Mouse (Mus musculus): ENCODE data around the gene Dnmt3a. TPM values are rescaled to one million over a fixed set of nuclear protein-coding genes. Genes with fewer than 3 reads are reported as not detected.

Gene Dnmt3a
- polyA plus RNA-seq, 1 experiment from 2014 or later, result 69.5 TPM

- Histone ChIP-seq H3K36me3 (replicated peaks; ENCODE audit: control insufficient read depth, insufficient read depth, low read depth, low read length) (peaks cover 3% of the 10 kb centered on the region; the same call in 1 of the 2 replicates), H3K27me3 (ENCODE audit: control insufficient read depth, insufficient read depth, low read length) (no peaks in the 10 kb centered on the region)
- 79% methylated on average over 4 of the region's 4 CpGs for WGBS
These were observed 71.6 kb downstream of the Dnmt3a start for GRCm38 (mm10) chr12:3877376-3877775.

GRCm38 (mm10) chr12:3881474-3881873 lies 75.7 kb downstream of the Dnmt3a start:
- Histone ChIP-seq H3K4me3 (ENCODE audit: low read depth, low read length) (no peak overlapping the region), H3K27ac (replicated peaks; ENCODE audit: low read depth, low read length) (no peak overlapping the region), H3K4me2 (ENCODE audit: low read depth, low read length) (no peak overlapping the region), H3K4me1 (ENCODE audit: control insufficient read depth, insufficient read depth, low read length) (peaks cover 17% of the 10 kb centered on the region), H3K27me3 (ENCODE audit: control insufficient read depth, insufficient read depth, low read length) (no peaks in the 10 kb centered on the region), H3K36me3 (replicated peaks; ENCODE audit: control insufficient read depth, insufficient read depth, low read depth, low read length) (no peaks in the 10 kb centered on the region; the same call in 1 of the 2 replicates), H3K9ac (replicated peaks; ENCODE audit: low read length) (no peak overlapping the region), H3K9me3 (replicated peaks; ENCODE audit: control insufficient read depth, low read length) (no peaks in the 10 kb centered on the region)
- WGBS, result 82% methylated on average over 3 of the region's 3 CpGs
- no peak for DNase-seq (ENCODE audit: low spot score)
- ATAC-seq (replicated peaks; ENCODE audit: insufficient number of reproducible peaks, low FRiP score, low TSS enrichment, low read depth), result no peak

More at GRCm38 (mm10) chr12:3877376-3877775, 71.6 kb downstream of the Dnmt3a start:
- H3K27ac ChIP-seq (replicated peaks; ENCODE audit: low read depth, low read length), result no peak overlapping the region
- DNase-seq (ENCODE audit: low spot score) (no peak), ATAC-seq (replicated peaks; ENCODE audit: insufficient number of reproducible peaks, low FRiP score, low TSS enrichment, low read depth) (no peak)
- no peaks in the 10 kb centered on the region for H3K4me1 ChIP-seq (ENCODE audit: control insufficient read depth, insufficient read depth, low read length)
- no peak overlapping the region for H3K4me3 ChIP-seq (ENCODE audit: low read depth, low read length)
- H3K9me3 ChIP-seq (replicated peaks; ENCODE audit: control insufficient read depth, low read length), result no peaks in the 10 kb centered on the region
- H3K9ac ChIP-seq (replicated peaks; ENCODE audit: low read length), result no peak overlapping the region
- no peak overlapping the region for H3K4me2 ChIP-seq (ENCODE audit: low read depth, low read length)

GRCm38 (mm10) chr12:3884892-3885493 lies 79.2 kb downstream of the Dnmt3a start:
- WGBS, result 6% methylated on average over 9 of the region's 9 CpGs
- DNase-seq (ENCODE audit: low spot score), result peak; percentile 56
- Histone ChIP-seq H3K4me2 (ENCODE audit: low read depth, low read length) (no peak overlapping the region), H3K27me3 (ENCODE audit: control insufficient read depth, insufficient read depth, low read length) (no peaks in the 10 kb centered on the region), H3K9me3 (replicated peaks; ENCODE audit: control insufficient read depth, low read length) (no peaks in the 10 kb centered on the region), H3K27ac (replicated peaks; ENCODE audit: low read depth, low read length) (peak overlapping the region; percentile 35; the same call in 1 of the 2 replicates), H3K4me3 (ENCODE audit: low read depth, low read length) (no peak overlapping the region), H3K4me1 (ENCODE audit: control insufficient read depth, insufficient read depth, low read length) (peaks cover 24% of the 10 kb centered on the region), H3K9ac (replicated peaks; ENCODE audit: low read length) (peak overlapping the region; percentile 22; the same call in 1 of the 2 replicates), H3K36me3 (replicated peaks; ENCODE audit: control insufficient read depth, insufficient read depth, low read depth, low read length) (no peaks in the 10 kb centered on the region; the same call in 1 of the 2 replicates)
- ATAC-seq (replicated peaks; ENCODE audit: insufficient number of reproducible peaks, low FRiP score, low TSS enrichment, low read depth), result no peak

DNA sequence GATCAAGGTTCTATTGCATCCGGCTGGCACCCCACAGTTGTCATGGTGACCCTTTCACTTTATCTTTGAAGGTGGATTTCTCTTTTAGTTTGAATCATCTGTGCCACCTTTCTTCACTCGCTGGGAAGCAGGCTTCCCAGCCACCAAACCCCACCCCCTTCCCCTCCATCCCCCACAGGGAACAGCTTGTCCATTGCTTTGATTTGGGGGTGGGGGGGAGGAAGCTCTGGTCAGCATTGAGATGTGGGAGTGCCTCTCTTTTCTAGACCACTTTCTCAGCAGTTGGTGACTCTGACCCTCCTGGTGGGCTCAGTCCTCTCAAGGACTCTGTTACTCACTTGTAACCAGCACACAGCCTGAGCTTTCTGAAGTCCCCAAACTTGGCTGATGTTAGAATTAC lies 80.8 kb downstream of the Dnmt3a start:
- H3K27me3 ChIP-seq (ENCODE audit: control insufficient read depth, insufficient read depth, low read length), result no peaks in the 10 kb centered on the region
- DNase-seq (ENCODE audit: low spot score) (no peak), ATAC-seq (replicated peaks; ENCODE audit: insufficient number of reproducible peaks, low FRiP score, low TSS enrichment, low read depth) (no peak)
- no peak overlapping the region for H3K9ac ChIP-seq (replicated peaks; ENCODE audit: low read length)
- H3K36me3 ChIP-seq (replicated peaks; ENCODE audit: control insufficient read depth, insufficient read depth, low read depth, low read length), result no peaks in the 10 kb centered on the region; the same call in 1 of the 2 replicates
- H3K27ac ChIP-seq (replicated peaks; ENCODE audit: low read depth, low read length), result no peak overlapping the region
- 31% methylated on average over 2 of the region's 2 CpGs for WGBS
- H3K4me3 ChIP-seq (ENCODE audit: low read depth, low read length), result no peak overlapping the region
- H3K9me3 ChIP-seq (replicated peaks; ENCODE audit: control insufficient read depth, low read length), result no peaks in the 10 kb centered on the region
- H3K4me1 ChIP-seq (ENCODE audit: control insufficient read depth, insufficient read depth, low read length), result peaks cover 26% of the 10 kb centered on the region
- no peak overlapping the region for H3K4me2 ChIP-seq (ENCODE audit: low read depth, low read length)

GRCm38 (mm10) chr12:3887515-3888325 lies 81.9 kb downstream of the Dnmt3a start:
- Histone ChIP-seq H3K9me3 (replicated peaks; ENCODE audit: control insufficient read depth, low read length) (no peaks in the 10 kb centered on the region), H3K4me3 (ENCODE audit: low read depth, low read length) (no peak overlapping the region), H3K4me1 (ENCODE audit: control insufficient read depth, insufficient read depth, low read length) (peaks cover 26% of the 10 kb centered on the region), H3K36me3 (replicated peaks; ENCODE audit: control insufficient read depth, insufficient read depth, low read depth, low read length) (no peaks in the 10 kb centered on the region), H3K4me2 (ENCODE audit: low read depth, low read length) (no peak overlapping the region; the same call in 1 of the 2 replicates), H3K9ac (replicated peaks; ENCODE audit: low read length) (peak overlapping the region; percentile 34; the same call in 1 of the 2 replicates), H3K27me3 (ENCODE audit: control insufficient read depth, insufficient read depth, low read length) (no peaks in the 10 kb centered on the region), H3K27ac (replicated peaks; ENCODE audit: low read depth, low read length) (peak overlapping the region; percentile 73)
- ATAC-seq (replicated peaks; ENCODE audit: insufficient number of reproducible peaks, low FRiP score, low TSS enrichment, low read depth), result peak; percentile 15; the same call in 1 of the 2 replicates
- peak; percentile 71 for DNase-seq (ENCODE audit: low spot score)
- 39% methylated on average over 4 of the region's 4 CpGs for WGBS

- H3K27me3 ChIP-seq (ENCODE audit: control insufficient read depth, insufficient read depth, low read length), result no peaks in the 10 kb centered on the region
- H3K9ac ChIP-seq (replicated peaks; ENCODE audit: low read length), result no peak overlapping the region
- H3K36me3 ChIP-seq (replicated peaks; ENCODE audit: control insufficient read depth, insufficient read depth, low read depth, low read length), result no peaks in the 10 kb centered on the region; the same call in 1 of the 2 replicates
- H3K27ac ChIP-seq (replicated peaks; ENCODE audit: low read depth, low read length), result no peak overlapping the region
- H3K4me1 ChIP-seq (ENCODE audit: control insufficient read depth, insufficient read depth, low read length), result peaks cover 22% of the 10 kb centered on the region
- no peaks in the 10 kb centered on the region for H3K9me3 ChIP-seq (replicated peaks; ENCODE audit: control insufficient read depth, low read length)
- no peak overlapping the region for H3K4me3 ChIP-seq (ENCODE audit: low read depth, low read length)
- WGBS, result 20% methylated on average over 7 of the region's 7 CpGs
- no peak overlapping the region; the same call in 1 of the 2 replicates for H3K4me2 ChIP-seq (ENCODE audit: low read depth, low read length)
- DNase-seq (ENCODE audit: low spot score), result no peak
- no peak for ATAC-seq (replicated peaks; ENCODE audit: insufficient number of reproducible peaks, low FRiP score, low TSS enrichment, low read depth)
These were observed 84.2 kb downstream of the Dnmt3a start for GRCm38 (mm10) chr12:3889875-3890635.

GRCm38 (mm10) chr12:3890753-3891751 lies 85.2 kb downstream of the Dnmt3a start:
- no peaks in the 10 kb centered on the region for H3K27me3 ChIP-seq (ENCODE audit: control insufficient read depth, insufficient read depth, low read length)
- H3K9ac ChIP-seq (replicated peaks; ENCODE audit: low read length), result peak overlapping the region; percentile 86
- H3K36me3 ChIP-seq (replicated peaks; ENCODE audit: control insufficient read depth, insufficient read depth, low read depth, low read length), result peaks cover under 1% of the 10 kb centered on the region
- DNase-seq (ENCODE audit: low spot score), result peak; percentile 94
- H3K4me1 ChIP-seq (ENCODE audit: control insufficient read depth, insufficient read depth, low read length), result peaks cover 16% of the 10 kb centered on the region
- peak; percentile 80 for ATAC-seq (replicated peaks; ENCODE audit: insufficient number of reproducible peaks, low FRiP score, low TSS enrichment, low read depth)
- no peaks in the 10 kb centered on the region for H3K9me3 ChIP-seq (replicated peaks; ENCODE audit: control insufficient read depth, low read length)
- WGBS, result 3% methylated on average over 39 of the region's 45 CpGs
- peak overlapping the region; percentile 83 for H3K4me2 ChIP-seq (ENCODE audit: low read depth, low read length)
- H3K27ac ChIP-seq (replicated peaks; ENCODE audit: low read depth, low read length), result peak overlapping the region; percentile 87
- peak overlapping the region; percentile 58 for H3K4me3 ChIP-seq (ENCODE audit: low read depth, low read length)

Measured in embryonic facial prominence, embryonic 11.5 days (tissue).